Mouse (Mus musculus): Measurements from ENCODE around the gene Fam214a. TPM values are rescaled to one million over a fixed set of nuclear protein-coding genes. Genes with fewer than 3 reads are reported as not detected.
A peak's percentile ranks its signal among the peaks of the same experiment; 100 is the strongest.

Gene Fam214a
- total and polyA plus RNA-seq, 2 experiments from 2014 or later, result 13.3 to 20.8 TPM

- no peaks in the 10 kb centered on the region for H3K27me3 ChIP-seq (ENCODE audit: control insufficient read depth, insufficient read depth, low read length)
- TF ChIP-seq EP300 (IDR thresholded peaks at IDR 0.05; ENCODE audit: low read depth) (no peak), CTCF (IDR thresholded peaks at IDR 0.05; ENCODE audit: low read depth) (no peak)
- H3K9ac ChIP-seq (replicated peaks; ENCODE audit: low read depth, low read length), result no peak overlapping the region
- peaks cover 15% of the 10 kb centered on the region for H3K4me1 ChIP-seq (ENCODE audit: control insufficient read depth, insufficient read depth)
- ATAC-seq (ENCODE audit: insufficient read depth, low read depth) (peak; percentile 88), DNase-seq (ENCODE audit: low spot score) (peak; percentile 74)
- H3K4me3 ChIP-seq (ENCODE audit: low read depth, low read length), result no peak overlapping the region
- H3K9me3 ChIP-seq (replicated peaks; ENCODE audit: control insufficient read depth, low read length), result no peaks in the 10 kb centered on the region
- no peak overlapping the region; the same call in 1 of the 2 replicates for H3K4me2 ChIP-seq (ENCODE audit: low read depth, low read length)
- H3K27ac ChIP-seq (ENCODE audit: low read depth), result peak overlapping the region; percentile 69
- WGBS, result 19% methylated on average over 5 of the region's 5 CpGs
- H3K36me3 ChIP-seq (replicated peaks; ENCODE audit: control insufficient read depth, insufficient read depth, low read length), result peaks cover 10% of the 10 kb centered on the region; the same call in 1 of the 2 replicates
These were observed 49.0 kb downstream of the Fam214a start for GRCm38 (mm10) chr9:75001611-75002204.

- peaks cover 16% of the 10 kb centered on the region; the same call in 1 of the 2 replicates for H3K36me3 ChIP-seq (replicated peaks; ENCODE audit: control insufficient read depth, insufficient read depth, low read length)
- no peak for TF ChIP-seq EP300 (IDR thresholded peaks at IDR 0.05; ENCODE audit: low read depth)
- no peak for TF ChIP-seq CTCF (IDR thresholded peaks at IDR 0.05; ENCODE audit: low read depth)
- peaks cover 15% of the 10 kb centered on the region for H3K4me1 ChIP-seq (ENCODE audit: control insufficient read depth, insufficient read depth)
- H3K9ac ChIP-seq (replicated peaks; ENCODE audit: low read depth, low read length), result no peak overlapping the region
- H3K27me3 ChIP-seq (ENCODE audit: control insufficient read depth, insufficient read depth, low read length), result no peaks in the 10 kb centered on the region
- no peak for ATAC-seq (ENCODE audit: insufficient read depth, low read depth)
- no peaks in the 10 kb centered on the region for H3K9me3 ChIP-seq (replicated peaks; ENCODE audit: control insufficient read depth, low read length)
- 55% methylated on average over 3 of the region's 3 CpGs for WGBS
- H3K27ac ChIP-seq (ENCODE audit: low read depth), result no peak overlapping the region
- no peak for DNase-seq (ENCODE audit: low spot score)
- no peak overlapping the region for H3K4me2 ChIP-seq (ENCODE audit: low read depth, low read length)
- no peak overlapping the region for H3K4me3 ChIP-seq (ENCODE audit: low read depth, low read length)
These were observed 49.6 kb downstream of the Fam214a start for GRCm38 (mm10) chr9:75002262-75002661.

- peaks cover 27% of the 10 kb centered on the region for H3K36me3 ChIP-seq (replicated peaks; ENCODE audit: control insufficient read depth, insufficient read depth, low read length)
- H3K4me1 ChIP-seq (ENCODE audit: control insufficient read depth, insufficient read depth), result peaks cover 15% of the 10 kb centered on the region
- TF ChIP-seq EP300 (IDR thresholded peaks at IDR 0.05; ENCODE audit: low read depth) (no peak), CTCF (IDR thresholded peaks at IDR 0.05; ENCODE audit: low read depth) (no peak)
- ATAC-seq (ENCODE audit: insufficient read depth, low read depth), result no peak
- no peak overlapping the region for H3K4me3 ChIP-seq (ENCODE audit: low read depth, low read length)
- H3K27ac ChIP-seq (ENCODE audit: low read depth), result no peak overlapping the region
- peak; percentile 15 for DNase-seq (ENCODE audit: low spot score)
- no peaks in the 10 kb centered on the region for H3K27me3 ChIP-seq (ENCODE audit: control insufficient read depth, insufficient read depth, low read length)
- H3K9me3 ChIP-seq (replicated peaks; ENCODE audit: control insufficient read depth, low read length), result no peaks in the 10 kb centered on the region
- H3K9ac ChIP-seq (replicated peaks; ENCODE audit: low read depth, low read length), result no peak overlapping the region
- no peak overlapping the region for H3K4me2 ChIP-seq (ENCODE audit: low read depth, low read length)
- WGBS, result 72% methylated on average over 10 of the region's 10 CpGs
These were observed 51.5 kb downstream of the Fam214a start for GRCm38 (mm10) chr9:75004203-75004602.

GRCm38 (mm10) chr9:75016591-75016990 lies 63.9 kb downstream of the Fam214a start:
- DNase-seq (ENCODE audit: low spot score), result no peak
- ATAC-seq (ENCODE audit: insufficient read depth, low read depth), result no peak
- Histone ChIP-seq H3K9me3 (replicated peaks; ENCODE audit: control insufficient read depth, low read length) (no peaks in the 10 kb centered on the region), H3K4me2 (ENCODE audit: low read depth, low read length) (no peak overlapping the region), H3K9ac (replicated peaks; ENCODE audit: low read depth, low read length) (no peak overlapping the region), H3K4me3 (ENCODE audit: low read depth, low read length) (no peak overlapping the region), H3K4me1 (ENCODE audit: control insufficient read depth, insufficient read depth) (no peaks in the 10 kb centered on the region), H3K27ac (ENCODE audit: low read depth) (no peak overlapping the region), H3K27me3 (ENCODE audit: control insufficient read depth, insufficient read depth, low read length) (no peaks in the 10 kb centered on the region), H3K36me3 (replicated peaks; ENCODE audit: control insufficient read depth, insufficient read depth, low read length) (peaks cover 68% of the 10 kb centered on the region)
- 91% methylated on average over 2 of the region's 2 CpGs for WGBS
- TF ChIP-seq EP300 (IDR thresholded peaks at IDR 0.05; ENCODE audit: low read depth), result no peak
- no peak for TF ChIP-seq CTCF (IDR thresholded peaks at IDR 0.05; ENCODE audit: low read depth)

GRCm38 (mm10) chr9:75019181-75019580 lies 66.5 kb downstream of the Fam214a start:
- Histone ChIP-seq H3K27ac (ENCODE audit: low read depth) (no peak overlapping the region), H3K36me3 (replicated peaks; ENCODE audit: control insufficient read depth, insufficient read depth, low read length) (peaks cover 63% of the 10 kb centered on the region), H3K9me3 (replicated peaks; ENCODE audit: control insufficient read depth, low read length) (no peaks in the 10 kb centered on the region), H3K4me3 (ENCODE audit: low read depth, low read length) (no peak overlapping the region), H3K4me1 (ENCODE audit: control insufficient read depth, insufficient read depth) (no peaks in the 10 kb centered on the region), H3K27me3 (ENCODE audit: control insufficient read depth, insufficient read depth, low read length) (no peaks in the 10 kb centered on the region), H3K4me2 (ENCODE audit: low read depth, low read length) (no peak overlapping the region), H3K9ac (replicated peaks; ENCODE audit: low read depth, low read length) (no peak overlapping the region)
- 89% methylated on average over 6 of the region's 6 CpGs for whole genome bisulfite sequencing
- no peak for ATAC-seq (ENCODE audit: insufficient read depth, low read depth)
- no peak for DNase-seq (ENCODE audit: low spot score)
- TF ChIP-seq CTCF (IDR thresholded peaks at IDR 0.05; ENCODE audit: low read depth), result no peak
- no peak for TF ChIP-seq EP300 (IDR thresholded peaks at IDR 0.05; ENCODE audit: low read depth)

- no peaks in the 10 kb centered on the region for H3K27me3 ChIP-seq (ENCODE audit: control insufficient read depth, insufficient read depth, low read length)
- ATAC-seq (ENCODE audit: insufficient read depth, low read depth) (no peak), DNase-seq (ENCODE audit: low spot score) (no peak)
- TF ChIP-seq EP300 (IDR thresholded peaks at IDR 0.05; ENCODE audit: low read depth) (no peak), CTCF (IDR thresholded peaks at IDR 0.05; ENCODE audit: low read depth) (no peak)
- H3K9ac ChIP-seq (replicated peaks; ENCODE audit: low read depth, low read length), result no peak overlapping the region
- H3K36me3 ChIP-seq (replicated peaks; ENCODE audit: control insufficient read depth, insufficient read depth, low read length), result peaks cover 61% of the 10 kb centered on the region
- H3K27ac ChIP-seq (ENCODE audit: low read depth), result no peak overlapping the region
- 97% methylated on average over 3 of the region's 3 CpGs for WGBS
- H3K4me2 ChIP-seq (ENCODE audit: low read depth, low read length), result no peak overlapping the region
- no peaks in the 10 kb centered on the region for H3K4me1 ChIP-seq (ENCODE audit: control insufficient read depth, insufficient read depth)
- no peak overlapping the region for H3K4me3 ChIP-seq (ENCODE audit: low read depth, low read length)
- H3K9me3 ChIP-seq (replicated peaks; ENCODE audit: control insufficient read depth, low read length), result no peaks in the 10 kb centered on the region
These were observed 66.9 kb downstream of the Fam214a start for GRCm38 (mm10) chr9:75019592-75019991.

Data from heart, postnatal 0 days (tissue).